9 mouse cellular contexts compared by ENCODE assay signal in the genomic region with DNA sequence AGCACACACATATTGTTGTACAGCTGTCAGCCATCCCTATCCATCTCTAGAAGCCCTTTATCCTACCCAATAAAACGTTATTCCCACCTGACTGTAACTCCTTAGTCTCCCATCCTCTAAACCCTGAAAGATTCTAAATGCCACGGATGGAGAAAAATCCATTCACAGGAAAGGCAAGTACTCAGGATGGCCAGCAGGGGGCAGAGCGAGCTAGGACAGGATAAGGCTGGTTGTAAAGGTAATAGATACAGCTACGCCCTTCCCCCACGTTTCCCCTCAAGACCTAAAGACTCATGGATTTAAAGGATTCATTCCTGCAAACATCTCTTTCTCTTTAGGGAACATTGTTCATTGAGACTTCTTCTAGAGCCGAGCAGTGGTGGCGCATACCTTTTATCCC. TPM values are rescaled to one million over a fixed set of nuclear protein-coding genes. Genes with fewer than 3 reads are reported as not detected.
DNase-seq lines count a peak whose midpoint lies in the region; ATAC-seq and TF ChIP-seq lines count a peak whose summit lies in the region.
"Had no signal": no experiment of that assay in that cellular context is flagged by ENCODE, and none has a peak within 500 bp of the region (broad histone marks: within the 10 kb centered on the region; RNA-seq: fewer than 3 reads in every experiment).

No protein-coding gene starts in this region.

- 24% methylated on average over 7 of the region's 7 CpGs for WGBS in midbrain, embryonic 13.5 days

- TF ChIP-seq CTCF in gastrocnemius, adult 2 months (IDR thresholded peaks at IDR 0.05), result peak; percentile 78
- TF ChIP-seq CTCF in E14TG2a.4 (conservative IDR thresholded peaks at IDR 0.05; ENCODE audit: low read length), result peak; percentile 98

- peaks cover 13% of the 10 kb centered on the region for H3K4me1 ChIP-seq in E14TG2a.4 (replicated peaks; ENCODE audit: low read depth, low read length)
- H3K4me1 ChIP-seq in midbrain, embryonic 13.5 days (replicated peaks), result 0 out of 2 replicates have a peak, but pooled peaks cover 3% of the 10 kb centered on the region
- H3K4me1 ChIP-seq: embryonic facial prominence, embryonic 15.5 days had no signal

- ATAC-seq in granulocyte monocyte progenitor cell, adult 5-6 weeks (replicated peaks; ENCODE audit: poor library complexity, severe bottlenecking), result peak; percentile 56; the same call in 1 of the 2 replicates
- ATAC-seq in midbrain, embryonic 13.5 days, result no peak

- intact Hi-C loops in gastrocnemius, adult 2 months (cut with DNase I), result loop anchor here (5.0 kb wide), 1 partner anchor 251 kb away; no protein-coding TSS in a partner anchor
- intact Hi-C loops in gastrocnemius, postnatal 36 days (cut with DNase I), result loop anchor here (10.0 kb wide), 2 partner anchors 219 to 249 kb away; no protein-coding TSS in a partner anchor
- intact Hi-C loops in left cerebral cortex, postnatal 25 days (cut with DNase I), result loop anchor here (5.0 kb wide), 1 partner anchor 101 kb away; no protein-coding TSS in a partner anchor

- no peaks in the 10 kb centered on the region for H3K9me3 ChIP-seq in E14TG2a.4 (ENCODE audit: low read length)
- no peaks in the 10 kb centered on the region for H3K9me3 ChIP-seq in midbrain, embryonic 13.5 days
- H3K9me3 ChIP-seq: embryonic facial prominence, embryonic 15.5 days had no signal

- peak overlapping the region; percentile 17; the same call in 1 of the 2 replicates for H3K4me2 ChIP-seq in midbrain, embryonic 13.5 days (replicated peaks)
- H3K4me2 ChIP-seq: embryonic facial prominence, embryonic 15.5 days had no signal

- peak; percentile 54 for DNase-seq in gastrocnemius, adult 2 months
- DNase-seq in gastrocnemius, postnatal 36 days, result no peak
- DNase-seq in brain, adult 2 months (ENCODE audit: low read depth, low spot score), result peak; percentile 64
- peak; percentile 25 to 32 for DNase-seq in left cerebral cortex, postnatal 25 days (ENCODE audit: low spot score in 2 of 2)
- peak; percentile 74 for DNase-seq in splenic B cell, adult 2 months (ENCODE audit: low read depth, low spot score)

- H3K36me3 ChIP-seq in E14TG2a.4 (ENCODE audit: insufficient read depth, low read length), result no peaks in the 10 kb centered on the region
- no peaks in the 10 kb centered on the region for H3K36me3 ChIP-seq in midbrain, embryonic 13.5 days
- H3K36me3 ChIP-seq in splenic B cell, adult 2 months (ENCODE audit: control insufficient read depth, insufficient read depth, low read length, poor library complexity, severe bottlenecking), result no peaks in the 10 kb centered on the region
- H3K36me3 ChIP-seq: embryonic facial prominence, embryonic 15.5 days had no signal

- no peak overlapping the region for H3K9ac ChIP-seq in midbrain, embryonic 13.5 days (replicated peaks)
- H3K9ac ChIP-seq: embryonic facial prominence, embryonic 15.5 days had no signal

- no peak overlapping the region for H3K27ac ChIP-seq in gastrocnemius, adult 2 months
- no peak overlapping the region for H3K27ac ChIP-seq in midbrain, embryonic 13.5 days
- H3K27ac ChIP-seq: embryonic facial prominence, embryonic 15.5 days had no signal

- H3K27me3 ChIP-seq in E14TG2a.4 (ENCODE audit: insufficient read depth, low read length), result 0 out of 2 replicates have a peak, but pooled peaks cover 6% of the 10 kb centered on the region
- H3K27me3 ChIP-seq in midbrain, embryonic 13.5 days, result peaks cover 7% of the 10 kb centered on the region
- H3K27me3 ChIP-seq in splenic B cell, adult 2 months (ENCODE audit: control insufficient read depth, insufficient read depth, low read length, poor library complexity, severe bottlenecking), result no peaks in the 10 kb centered on the region

- H3K4me3 ChIP-seq in gastrocnemius, adult 2 months, result no peak overlapping the region
- peak overlapping the region; percentile 67 for H3K4me3 ChIP-seq in E14TG2a.4 (replicated peaks; ENCODE audit: low read length)
- H3K4me3 ChIP-seq in midbrain, embryonic 13.5 days (replicated peaks), result no peak overlapping the region
- H3K4me3 ChIP-seq: embryonic facial prominence, embryonic 15.5 days had no signal

RNA-seq across cellular contexts. Expression of a gene that starts 34.0 kb away (rescaled TPM):
- 1 to 10 TPM; 2.2 to 3.0 TPM for total RNA-seq in gastrocnemius, adult 2 months (2021)
- total RNA-seq in gastrocnemius, postnatal 36 days (2021), result 1 to 10 TPM; 2.8 to 3.6 TPM
- total RNA-seq in granulocyte monocyte progenitor cell, adult 5-6 weeks (2014; fragmentation: Nextera tagmentation), result 5.1 and 7.0 TPM in 2 replicates
- 1.9 and 2.4 TPM in 2 replicates for total RNA-seq in granulocyte monocyte progenitor cell, adult 5-6 weeks (2017)
- 1 to 10 TPM; 6.4 to 6.5 TPM for total RNA-seq in left cerebral cortex, postnatal 25 days (2021)
- polyA plus RNA-seq in midbrain, embryonic 13.5 days (2015; fragmentation: Nextera tagmentation; extraction: Ambion mirVana), result 1.1 and 1.6 TPM in 2 replicates

RNA-seq across cellular contexts. Expression of a gene that starts 38.4 kb away (rescaled TPM):
- not detected for total RNA-seq in gastrocnemius, adult 2 months (2021)
- total RNA-seq in gastrocnemius, postnatal 36 days (2021), result not detected
- total RNA-seq in granulocyte monocyte progenitor cell, adult 5-6 weeks (2014; fragmentation: Nextera tagmentation), result not detected in 2 replicates
- not detected in 2 replicates for total RNA-seq in granulocyte monocyte progenitor cell, adult 5-6 weeks (2017)
- total RNA-seq in left cerebral cortex, postnatal 25 days (2021), result not detected
- not detected in 2 replicates for polyA plus RNA-seq in midbrain, embryonic 13.5 days (2015; fragmentation: Nextera tagmentation; extraction: Ambion mirVana)

RNA-seq across cellular contexts. Expression of a gene that starts 39.3 kb away (rescaled TPM):
- 1 to 10 TPM; 2.6 to 7.6 TPM for total RNA-seq in gastrocnemius, adult 2 months (2021)
- 1 to 10 TPM; 4.2 to 5.5 TPM for total RNA-seq in gastrocnemius, postnatal 36 days (2021)
- 2.7 and 24.3 TPM in 2 replicates for total RNA-seq in granulocyte monocyte progenitor cell, adult 5-6 weeks (2014; fragmentation: Nextera tagmentation)
- 7.7 and 13.4 TPM in 2 replicates for total RNA-seq in granulocyte monocyte progenitor cell, adult 5-6 weeks (2017)
- total RNA-seq in left cerebral cortex, postnatal 25 days (2021), result 1 to 10 TPM; 2.6 to 3.2 TPM
- 2.7 and 3.8 TPM in 2 replicates for polyA plus RNA-seq in midbrain, embryonic 13.5 days (2015; fragmentation: Nextera tagmentation; extraction: Ambion mirVana)

RNA-seq across cellular contexts. Expression of a gene that starts 52.0 kb away (rescaled TPM):
- total RNA-seq in gastrocnemius, adult 2 months (2021), result 100 to 1,000 TPM; 274 to 394 TPM
- total RNA-seq in gastrocnemius, postnatal 36 days (2021), result 100 to 1,000 TPM; 287 to 314 TPM
- total RNA-seq in granulocyte monocyte progenitor cell, adult 5-6 weeks (2014; fragmentation: Nextera tagmentation), result 1.5 TPM in 1 of 2 replicates, not detected in the other
- total RNA-seq in granulocyte monocyte progenitor cell, adult 5-6 weeks (2017), result 0.41 TPM in 1 of 2 replicates, not detected in the other
- total RNA-seq in left cerebral cortex, postnatal 25 days (2021), result 10 to 100 TPM; 69.9 to 71.8 TPM
- not detected in 2 replicates for polyA plus RNA-seq in midbrain, embryonic 13.5 days (2015; fragmentation: Nextera tagmentation; extraction: Ambion mirVana)

Comparison
In these comparisons a context has a peak if more than half of its experiments do, and no peak if none do; other contexts are left out.
1. DNase-seq: peak in gastrocnemius, adult 2 months (single experiment), brain, adult 2 months (single experiment), left cerebral cortex, postnatal 25 days (2 of 2) and splenic B cell, adult 2 months (single experiment); none in gastrocnemius, postnatal 36 days (0 of 2).